Mouse (Mus musculus): ENCODE results near the gene B3galt6.

B3galt6 gene

GRCm38 (mm10) chr4:155991211-155991907, 1.1 kb downstream of the B3galt6 start:
- DNase-seq, result peak in 1 of 2 experiments; percentile 24

- no peak for DNase-seq
Observed at GRCm38 (mm10) chr4:155983788-155984187, 8.7 kb downstream of the B3galt6 start.

GRCm38 (mm10) chr4:155981436-155982082, 10.9 kb downstream of the B3galt6 start:
- DNase-seq, result no peak

- no peak for DNase-seq
Observed at GRCm38 (mm10) chr4:155973239-155973638, 19.2 kb downstream of the B3galt6 start.

GRCm38 (mm10) chr4:155972651-155973050, 19.8 kb downstream of the B3galt6 start:
- DNase-seq, result no peak

- DNase-seq, result no peak
Observed at GRCm38 (mm10) chr4:155970286-155970685, 22.2 kb downstream of the B3galt6 start.

- DNase-seq, result no peak
Observed at GRCm38 (mm10) chr4:155969043-155969653, 23.3 kb downstream of the B3galt6 start.

GRCm38 (mm10) chr4:155964396-155964795, 28.1 kb downstream of the B3galt6 start:
- DNase-seq, result peak; percentile 39 to 54

- DNase-seq, result peak; percentile 51 to 59
Observed at GRCm38 (mm10) chr4:155963106-155963505, 29.3 kb downstream of the B3galt6 start.

- peak; percentile 61 to 69 for DNase-seq
Observed at GRCm38 (mm10) chr4:155962167-155962971, 30.1 kb downstream of the B3galt6 start, which contains the start of gene C1qtnf12. C1qtnf12 (plus strand) TSS chr4:155962318.

- peak; percentile 48 to 81 for DNase-seq
Observed at GRCm38 (mm10) chr4:155959275-155959674, 33.2 kb downstream of the B3galt6 start.

GRCm38 (mm10) chr4:155955491-155955890, 37.0 kb downstream of the B3galt6 start:
- DNase-seq, result no peak

GRCm38 (mm10) chr4:155947094-155947493, 45.4 kb downstream of the B3galt6 start:
- DNase-seq, result no peak

GRCm38 (mm10) chr4:155944271-155944670, 48.2 kb downstream of the B3galt6 start:
- peak in 1 of 2 experiments; percentile 9 for DNase-seq

- DNase-seq, result peak; percentile 96 to 98
Observed at GRCm38 (mm10) chr4:155943534-155944249, 48.8 kb downstream of the B3galt6 start, which contains the start of gene Ube2j2. Ube2j2 (plus strand) TSS chr4:155943831.

- DNase-seq, result peak in 1 of 2 experiments; percentile 15
Observed at GRCm38 (mm10) chr4:155943049-155943452, 49.4 kb downstream of the B3galt6 start.

Measured in kidney, adult 8-10 months (tissue).